Mouse (Mus musculus) spleen, postnatal 10 days (tissue): ENCODE measurements around the gene Apbb1ip.

Experiments used
- DNase-seq, 2 experiments: peaks; one replicate each; pipeline ENCODE4 v3.0.0; 2021 to 2022; ENCODE audit warnings: low spot score in 2 of 2

Apbb1ip gene

GRCm38 (mm10) chr2:22773549-22774180 is at the start of gene Apbb1ip:
Apbb1ip (plus strand) TSS chr2:22774094.
- peak; percentile 47 to 58 for DNase-seq

- DNase-seq = no peak
These were observed 46.8 kb upstream of the Apbb1ip start for GRCm38 (mm10) chr2:22727113-22727512.

GRCm38 (mm10) chr2:22736134-22736533 is 37.8 kb upstream of the Apbb1ip start:
- no peak for DNase-seq

GRCm38 (mm10) chr2:22739369-22739768 is 34.5 kb upstream of the Apbb1ip start:
- no peak for DNase-seq

GRCm38 (mm10) chr2:22740441-22740840 is 33.5 kb upstream of the Apbb1ip start:
- DNase-seq = no peak

GRCm38 (mm10) chr2:22741222-22741621 is 32.7 kb upstream of the Apbb1ip start:
- DNase-seq = peak in 1 of 2 experiments; percentile 26

- DNase-seq = peak; percentile 31 to 64
These were observed 29.7 kb upstream of the Apbb1ip start for GRCm38 (mm10) chr2:22744121-22744761.

- no peak for DNase-seq
These were observed 29.0 kb upstream of the Apbb1ip start for GRCm38 (mm10) chr2:22744876-22745275.

- DNase-seq = no peak
These were observed 27.1 kb upstream of the Apbb1ip start for GRCm38 (mm10) chr2:22746785-22747184.

- DNase-seq = no peak
These were observed 26.0 kb upstream of the Apbb1ip start for GRCm38 (mm10) chr2:22747941-22748340.

GRCm38 (mm10) chr2:22749761-22750160 is 24.1 kb upstream of the Apbb1ip start:
- DNase-seq = no peak

- DNase-seq = no peak
These were observed 21.4 kb upstream of the Apbb1ip start for GRCm38 (mm10) chr2:22752492-22752891.

GRCm38 (mm10) chr2:22753461-22754075 is 20.3 kb upstream of the Apbb1ip start:
- DNase-seq = no peak

- DNase-seq = no peak
These were observed 19.6 kb upstream of the Apbb1ip start for GRCm38 (mm10) chr2:22754222-22754824.

- peak in 1 of 2 experiments; percentile 56 for DNase-seq
These were observed 18.3 kb upstream of the Apbb1ip start for GRCm38 (mm10) chr2:22755561-22755960.

- DNase-seq = peak; percentile 62 to 77
These were observed 15.5 kb upstream of the Apbb1ip start for GRCm38 (mm10) chr2:22758310-22758972.

- no peak for DNase-seq
These were observed 13.4 kb upstream of the Apbb1ip start for GRCm38 (mm10) chr2:22760452-22760851.

GRCm38 (mm10) chr2:22761103-22761521 is 12.8 kb upstream of the Apbb1ip start:
- no peak for DNase-seq

GRCm38 (mm10) chr2:22764774-22765387 is 9.0 kb upstream of the Apbb1ip start:
- DNase-seq = no peak

GRCm38 (mm10) chr2:22771311-22771710 is 2.6 kb upstream of the Apbb1ip start:
- no peak for DNase-seq

GRCm38 (mm10) chr2:22774181-22774751 is 372 bp downstream of the Apbb1ip start:
- DNase-seq = peak; percentile 73 to 86
